Mouse (Mus musculus) intestine, embryonic 16.5 days (tissue): ENCODE measurements around the gene Gpa33. TPM values are rescaled to one million over a fixed set of nuclear protein-coding genes. Genes with fewer than 3 reads are reported as not detected.

Source experiments
- ATAC-seq: fragments of 200-750 bp; cut with Nextera tagmentation; 2 replicates; pipeline ENCODE4 v1.8.0; 2017; ENCODE audit warnings: moderate TSS enrichment, moderate library complexity
- H3K27ac ChIP-seq: fragments of 300-500 bp; sonication (generic); 2 replicates; pipeline ENCODE4 v1.5.1; 2014; ENCODE audit warnings: mild to moderate bottlenecking, low read length
- H3K27me3 ChIP-seq: fragments of 300-500 bp; sonication (generic); replicated peaks from 2 replicates; pipeline ENCODE4 v1.6.1; 2014; ENCODE audit warnings: low read length, control low read depth, mixed read lengths; ENCODE audit not compliant: control insufficient read depth, insufficient read depth
- H3K36me3 ChIP-seq: fragments of 300-500 bp; sonication (generic); 2 replicates; pipeline ENCODE4 v1.6.1; 2014; ENCODE audit warnings: low read length, control low read depth; ENCODE audit not compliant: control insufficient read depth, insufficient read depth
- H3K4me1 ChIP-seq: fragments of 300-500 bp; sonication (generic); 2 replicates; pipeline ENCODE4 v1.6.1; 2014; ENCODE audit warnings: low read length, control low read depth, mixed read lengths; ENCODE audit not compliant: control insufficient read depth, insufficient read depth
- H3K4me2 ChIP-seq: fragments of 300-500 bp; sonication (generic); 2 replicates; pipeline ENCODE4 v1.6.1; 2014; ENCODE audit warnings: low read depth, low read length, control low read depth
- H3K4me3 ChIP-seq: fragments of 300-500 bp; sonication (generic); 2 replicates; pipeline ENCODE4 v1.5.1; 2014; ENCODE audit warnings: mild to moderate bottlenecking, low read length
- H3K9ac ChIP-seq: fragments of 300-500 bp; sonication (generic); 2 replicates; pipeline ENCODE4 v1.6.1; 2014; ENCODE audit warnings: low read depth, low read length
- H3K9me3 ChIP-seq: fragments of 300-500 bp; sonication (generic); 2 replicates; pipeline ENCODE4 v1.6.1; 2016; ENCODE audit warnings: low read length, control low read depth; ENCODE audit not compliant: control insufficient read depth
- WGBS: fragments of 180-500 bp; shearing (Covaris S2); extraction: QIAGEN DNeasy Blood & Tissue Kit; methylation state at CpG from one replicate; pipeline ENCODE4 v1.1.7; 2014; 5-methylcytosine and 5-hydroxymethylcytosine counted together
- polyA plus RNA-seq: library from polyadenylated mRNA; unstranded; fragments of >200 nt; fragmentation: Nextera tagmentation; extraction: Ambion mirVana; gene quantifications from 2 replicates; pipeline ENCODE4 v1.2.1, GENCODE M21; 2015

The Gpa33 gene
- polyA plus RNA-seq = 79.6 and 86.9 TPM in 2 replicates

DNA sequence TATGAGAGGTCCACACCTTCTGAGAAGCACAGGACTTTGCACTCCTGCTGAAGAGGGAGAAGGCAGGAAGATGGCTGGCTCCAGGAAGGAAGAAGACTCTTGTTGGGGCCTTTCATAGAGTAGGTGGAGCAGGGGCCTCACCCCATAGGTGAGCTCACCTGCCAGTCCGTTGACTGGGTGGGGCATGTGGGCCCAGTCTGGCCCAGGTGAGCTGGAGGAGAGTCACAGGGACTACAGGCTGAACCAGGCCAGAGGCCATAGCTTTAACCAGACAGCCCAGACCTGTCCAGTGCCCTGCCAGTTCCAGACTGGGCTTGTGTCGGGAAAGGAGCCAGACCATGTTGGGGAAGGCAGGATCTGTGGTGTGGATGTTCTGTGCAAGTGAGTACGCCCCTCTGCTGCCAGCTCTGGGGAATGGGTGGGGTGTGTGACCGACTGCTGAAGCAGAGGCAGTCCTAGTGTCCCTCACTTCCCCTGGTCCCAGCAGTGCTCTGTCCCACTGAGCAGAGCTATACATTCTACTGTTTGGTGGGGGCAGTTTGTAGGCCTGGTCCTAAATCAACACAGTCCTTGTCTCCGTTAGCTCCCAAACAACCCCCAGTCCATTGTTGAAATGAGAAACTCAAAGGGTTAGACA is at the start of gene Gpa33:
Gpa33 (plus strand) TSS at position 15 of the 637 bp plus-strand sequence.
- peak within 1 kb of the TSS; percentile 87 for H3K27ac ChIP-seq
- whole genome bisulfite sequencing = 61% methylated on average over 5 of the region's 5 CpGs
- no peaks in the 10 kb centered on the region for H3K36me3 ChIP-seq
- peak within 1 kb of the TSS; percentile 56 for H3K9ac ChIP-seq
- no peaks in the 10 kb centered on the region for H3K9me3 ChIP-seq
- ATAC-seq = peak; percentile 99
- H3K27me3 ChIP-seq = no peaks in the 10 kb centered on the region
- peak within 1 kb of the TSS; percentile 51 for H3K4me3 ChIP-seq
- peak within 1 kb of the TSS; percentile 37 for H3K4me2 ChIP-seq
- H3K4me1 ChIP-seq = peaks cover 29% of the 10 kb centered on the region

DNA sequence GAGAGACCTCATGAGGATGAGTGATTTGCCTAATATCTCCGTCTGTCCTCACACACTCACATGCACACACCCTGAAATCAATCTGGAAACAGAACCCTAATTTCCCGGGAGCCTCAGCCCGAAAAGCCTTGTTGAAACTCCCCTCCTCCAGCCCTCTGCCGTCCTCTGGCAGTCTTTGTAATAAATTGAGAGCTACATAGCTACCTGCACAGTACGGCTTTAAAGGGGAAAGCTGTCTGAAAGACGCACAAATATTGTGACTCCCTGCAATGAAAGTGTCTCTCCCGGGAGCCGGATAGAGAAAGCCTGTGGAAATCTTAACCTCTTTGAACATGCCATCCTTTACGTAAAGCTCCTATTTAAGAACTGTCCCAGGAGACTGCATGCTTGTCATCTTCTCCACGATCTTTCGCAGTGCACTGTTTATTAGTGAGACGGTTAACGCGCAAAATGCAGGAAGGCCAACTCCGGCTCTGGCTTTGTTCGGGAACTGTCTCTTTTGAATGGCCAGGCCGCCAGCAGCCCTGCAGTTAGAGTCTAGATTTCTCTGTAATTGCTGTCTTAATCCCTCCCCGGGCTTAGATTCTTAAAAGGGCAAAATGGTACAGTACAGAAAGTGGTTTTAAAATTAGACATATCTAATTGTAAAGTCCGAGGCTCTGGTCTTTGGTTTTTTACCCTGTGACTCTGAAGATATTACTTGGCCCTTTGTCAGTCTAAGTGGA is 41.4 kb upstream of the Gpa33 start:
- no peaks in the 10 kb centered on the region for H3K27me3 ChIP-seq
- no peaks in the 10 kb centered on the region for H3K4me1 ChIP-seq
- H3K4me2 ChIP-seq = no peak overlapping the region
- no peak overlapping the region for H3K27ac ChIP-seq
- ATAC-seq = no peak
- H3K9me3 ChIP-seq = no peaks in the 10 kb centered on the region
- 55% methylated on average over 19 of the region's 19 CpGs for WGBS
- H3K36me3 ChIP-seq = no peaks in the 10 kb centered on the region
- no peak overlapping the region for H3K9ac ChIP-seq
- no peak overlapping the region for H3K4me3 ChIP-seq

DNA sequence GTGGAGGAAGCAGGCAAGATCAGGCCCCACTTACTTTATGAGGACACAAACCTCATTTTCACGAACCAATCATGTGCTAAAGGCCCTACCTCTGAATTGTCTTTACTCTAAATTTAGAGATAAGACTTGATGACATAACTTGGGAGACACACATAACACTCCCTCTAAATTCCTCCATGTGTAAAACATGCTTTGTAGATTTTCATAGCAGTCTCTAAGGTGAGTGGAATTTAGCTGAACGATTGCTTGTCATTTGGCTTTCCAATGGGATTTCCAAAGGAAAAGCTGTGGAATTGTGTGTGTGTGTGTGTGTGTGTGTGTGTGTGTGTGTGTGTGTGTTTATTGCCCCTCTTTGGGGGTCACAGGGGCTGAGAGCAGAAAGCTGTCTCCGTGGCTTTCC is 40.7 kb upstream of the Gpa33 start:
- Histone ChIP-seq H3K9me3 (no peaks in the 10 kb centered on the region), H3K36me3 (no peaks in the 10 kb centered on the region), H3K27ac (no peak overlapping the region), H3K4me1 (no peaks in the 10 kb centered on the region), H3K4me3 (no peak overlapping the region), H3K9ac (no peak overlapping the region), H3K27me3 (no peaks in the 10 kb centered on the region), H3K4me2 (no peak overlapping the region)
- 47% methylated on average over 3 of the region's 3 CpGs for WGBS
- no peak for ATAC-seq

DNA sequence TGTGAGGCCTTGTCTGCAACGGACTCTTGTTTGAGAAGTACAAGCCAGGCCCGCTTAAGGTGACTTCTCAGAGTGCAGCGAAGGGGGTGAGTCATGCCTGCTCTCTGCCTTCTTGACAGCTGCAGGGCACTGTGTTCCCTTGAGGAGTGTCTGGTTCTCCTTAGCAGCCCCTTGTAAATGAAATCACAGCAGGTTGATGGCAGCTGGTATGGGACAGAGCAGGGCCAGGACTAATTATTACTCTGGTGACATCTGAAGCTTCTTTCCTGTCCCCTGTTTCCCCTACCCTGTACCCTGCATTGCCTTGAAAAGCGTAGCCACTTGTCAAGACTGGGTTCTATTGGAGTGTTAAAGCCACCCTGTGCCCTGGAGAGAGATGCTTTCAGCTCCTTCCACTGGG is 40.3 kb upstream of the Gpa33 start:
- H3K27me3 ChIP-seq = no peaks in the 10 kb centered on the region
- H3K9ac ChIP-seq = no peak overlapping the region
- no peak overlapping the region for H3K4me2 ChIP-seq
- no peaks in the 10 kb centered on the region for H3K36me3 ChIP-seq
- peak; percentile 26; the same call in 1 of the 2 replicates for ATAC-seq
- H3K4me3 ChIP-seq = no peak overlapping the region
- no peaks in the 10 kb centered on the region for H3K4me1 ChIP-seq
- H3K9me3 ChIP-seq = no peaks in the 10 kb centered on the region
- WGBS = 37% methylated on average over 4 of the region's 4 CpGs
- H3K27ac ChIP-seq = no peak overlapping the region

DNA sequence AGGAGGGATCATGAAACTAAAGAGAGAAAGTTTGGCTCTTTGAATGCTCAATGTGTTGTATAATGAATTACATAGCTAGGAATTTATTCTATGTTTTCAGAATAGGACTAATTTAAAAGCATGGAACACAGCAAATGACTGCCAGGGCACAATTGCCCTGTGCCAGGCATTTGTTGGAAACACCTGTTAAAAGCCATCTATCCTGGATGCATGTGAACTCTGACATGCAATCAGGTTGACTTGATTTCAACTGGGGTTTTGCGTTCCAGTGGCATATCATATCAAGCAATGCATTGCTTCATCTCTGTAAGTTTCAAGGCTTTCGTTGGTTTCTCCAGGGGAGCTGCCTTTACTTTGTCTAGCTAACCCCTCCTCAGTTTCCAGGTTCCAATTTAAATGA is 39.7 kb upstream of the Gpa33 start:
- 78% methylated on average over 2 of the region's 2 CpGs for WGBS
- H3K27ac ChIP-seq = no peak overlapping the region

DNA sequence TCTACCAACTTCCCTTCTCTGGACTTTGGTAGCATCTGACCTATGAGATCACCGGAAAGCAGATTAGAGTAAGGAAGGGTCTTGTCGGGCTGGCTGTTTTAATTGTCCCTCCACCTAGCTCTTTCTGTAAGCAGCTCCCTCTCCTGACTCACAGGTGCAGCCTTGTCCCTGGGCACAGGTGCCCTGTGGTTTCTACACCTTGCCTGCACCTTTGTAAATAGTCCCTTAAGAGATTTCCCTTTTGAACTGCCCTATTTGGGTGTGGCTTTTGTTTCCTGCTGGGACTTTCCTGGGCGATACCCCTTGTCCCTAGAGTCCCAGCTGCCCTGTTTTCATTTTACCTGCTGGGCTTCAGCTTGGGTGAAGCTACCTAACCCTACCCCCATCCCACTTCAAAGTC is 35.6 kb upstream of the Gpa33 start:
- Histone ChIP-seq H3K4me2 (no peak overlapping the region), H3K9ac (no peak overlapping the region), H3K9me3 (no peaks in the 10 kb centered on the region), H3K27ac (no peak overlapping the region), H3K4me3 (no peak overlapping the region), H3K4me1 (no peaks in the 10 kb centered on the region), H3K27me3 (no peaks in the 10 kb centered on the region), H3K36me3 (no peaks in the 10 kb centered on the region)
- ATAC-seq = no peak
- 68% methylated on average over 3 of the region's 3 CpGs for WGBS

More for the DNA sequence above, 39.7 kb upstream of the Gpa33 start:
- Histone ChIP-seq H3K9me3 (no peaks in the 10 kb centered on the region), H3K9ac (no peak overlapping the region), H3K4me1 (no peaks in the 10 kb centered on the region), H3K4me3 (no peak overlapping the region), H3K36me3 (no peaks in the 10 kb centered on the region), H3K27me3 (no peaks in the 10 kb centered on the region), H3K4me2 (no peak overlapping the region)
- no peak for ATAC-seq

DNA sequence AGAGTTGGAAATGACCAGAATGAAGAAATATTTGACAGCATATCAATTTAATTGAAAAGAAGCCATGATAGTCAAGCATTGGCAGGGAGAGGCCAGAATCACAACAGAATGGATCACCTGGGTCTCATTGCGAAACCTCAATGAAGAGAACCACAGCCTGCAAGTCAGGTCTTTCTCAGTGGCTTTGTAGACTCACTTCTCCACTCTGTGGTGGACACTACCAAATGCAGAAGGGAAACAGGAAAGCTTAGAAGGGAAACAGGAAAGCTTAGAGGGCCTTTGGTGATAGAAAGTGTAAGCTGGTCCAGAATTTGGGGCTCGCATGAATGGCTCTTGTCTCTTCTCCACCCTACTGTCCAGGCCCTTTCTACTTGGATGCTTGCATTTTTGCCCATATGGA is 31.9 kb upstream of the Gpa33 start:
- ATAC-seq = no peak
- H3K27me3 ChIP-seq = no peaks in the 10 kb centered on the region
- 92% methylated on average over 2 of the region's 2 CpGs for WGBS
- no peaks in the 10 kb centered on the region for H3K36me3 ChIP-seq
- no peak overlapping the region for H3K4me2 ChIP-seq
- no peaks in the 10 kb centered on the region for H3K9me3 ChIP-seq
- no peak overlapping the region for H3K9ac ChIP-seq
- no peak overlapping the region for H3K4me3 ChIP-seq
- no peak overlapping the region for H3K27ac ChIP-seq
- H3K4me1 ChIP-seq = no peaks in the 10 kb centered on the region

DNA sequence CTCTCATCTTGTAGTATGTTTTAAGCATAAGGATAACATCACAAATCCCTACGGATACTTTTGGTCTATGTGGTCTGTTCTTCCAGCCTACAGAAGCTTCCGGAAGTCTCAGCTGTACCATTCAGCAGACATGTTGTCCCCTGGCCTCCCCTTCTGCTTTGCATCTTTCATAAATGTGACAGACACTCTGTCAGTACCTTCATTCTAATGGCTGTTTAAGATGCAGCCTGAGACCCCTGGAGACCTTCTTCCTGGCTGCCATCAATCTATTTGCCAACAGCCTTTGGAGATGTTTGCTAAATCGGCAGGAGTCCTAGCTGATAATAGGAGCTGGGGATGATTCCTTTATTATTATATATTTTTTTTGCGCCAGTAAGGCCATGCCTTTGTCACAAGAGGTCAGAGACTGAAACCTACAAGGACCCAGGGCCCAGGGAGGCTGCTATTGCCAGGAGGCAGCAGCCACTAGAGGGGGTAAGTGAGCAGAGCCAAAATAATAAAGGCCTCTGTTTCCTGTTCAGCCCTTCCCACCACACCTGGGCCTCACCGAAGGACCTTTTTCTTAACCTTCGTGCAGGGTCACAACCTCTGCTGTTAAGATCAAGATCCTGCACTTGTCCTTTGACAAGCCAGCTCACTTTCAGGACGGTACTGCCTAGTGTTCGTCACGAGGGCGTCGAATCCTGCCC is 27.0 kb upstream of the Gpa33 start:
- Histone ChIP-seq H3K4me1 (no peaks in the 10 kb centered on the region), H3K4me3 (no peak overlapping the region), H3K36me3 (no peaks in the 10 kb centered on the region), H3K27me3 (no peaks in the 10 kb centered on the region), H3K9me3 (no peaks in the 10 kb centered on the region), H3K4me2 (no peak overlapping the region), H3K27ac (no peak overlapping the region), H3K9ac (0 out of 2 replicates have a peak overlapping the region, but pooled peaks have one; percentile 27)
- 59% methylated on average over 11 of the region's 11 CpGs for WGBS
- peak; percentile 71 for ATAC-seq

DNA sequence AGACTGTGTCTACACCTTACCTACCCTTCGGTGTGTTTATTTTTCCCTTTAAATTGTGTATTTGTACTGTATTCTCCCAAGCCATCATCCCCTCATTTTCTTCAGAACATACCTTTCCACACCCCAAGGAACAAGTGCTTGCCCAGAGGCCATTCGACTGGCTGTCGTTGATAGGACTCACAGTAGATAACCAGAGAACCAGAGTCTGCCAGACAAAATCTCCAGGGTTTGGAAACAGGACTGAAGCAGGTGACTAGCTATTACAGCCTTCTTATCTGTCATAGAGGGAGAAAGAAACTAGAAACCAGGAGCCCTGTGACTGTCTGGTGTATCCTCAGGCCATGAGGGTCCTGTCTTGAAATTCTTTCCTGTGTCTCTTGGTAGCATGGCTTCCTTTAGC is 25.2 kb upstream of the Gpa33 start:
- no peak for ATAC-seq
- no peaks in the 10 kb centered on the region for H3K4me1 ChIP-seq
- no peaks in the 10 kb centered on the region for H3K27me3 ChIP-seq
- no peaks in the 10 kb centered on the region for H3K9me3 ChIP-seq
- no peak overlapping the region for H3K27ac ChIP-seq
- no peak overlapping the region for H3K9ac ChIP-seq
- H3K4me3 ChIP-seq = no peak overlapping the region
- no peaks in the 10 kb centered on the region for H3K36me3 ChIP-seq
- WGBS = 91% methylated on average over 3 of the region's 3 CpGs
- H3K4me2 ChIP-seq = no peak overlapping the region
